Mouse (Mus musculus) thymus, adult 2 months (tissue): ENCODE data around the gene Trhde. TPM values are rescaled to one million over a fixed set of nuclear protein-coding genes. Genes with fewer than 3 reads are reported as not detected.

Experiments used
- DNase-seq: peaks from one replicate; pipeline ENCODE4 v3.0.0; 2021
- H3K27ac ChIP-seq: fragments of 200-500 bp; 2 replicates; pipeline ENCODE4 v1.5.1; 2012; ENCODE audit warnings: low read length, control low read depth; ENCODE audit not compliant: control insufficient read depth, insufficient read depth
- H3K27me3 ChIP-seq: fragments of 200-500 bp; 2 replicates; pipeline ENCODE4 v1.6.1; 2012; ENCODE audit warnings: mild to moderate bottlenecking, low read length, moderate library complexity, mixed read lengths; ENCODE audit not compliant: control insufficient read depth, insufficient read depth
- H3K36me3 ChIP-seq: fragments of 200-500 bp; 2 replicates; pipeline ENCODE4 v1.6.1; 2012; ENCODE audit warnings: mild to moderate bottlenecking, low read length, moderate library complexity; ENCODE audit not compliant: control insufficient read depth, insufficient read depth
- H3K4me1 ChIP-seq: fragments of 200-500 bp; replicated peaks from 2 replicates; pipeline ENCODE4 v1.6.1; 2012; ENCODE audit warnings: low read length; ENCODE audit not compliant: control insufficient read depth, insufficient read depth
- H3K4me3 ChIP-seq: fragments of 200-500 bp; 2 replicates; pipeline ENCODE4 v1.5.1; 2012; ENCODE audit warnings: mild to moderate bottlenecking, low read length, control low read depth, moderate library complexity; ENCODE audit not compliant: control insufficient read depth, insufficient read depth
- CTCF ChIP-seq: fragments of 200-500 bp; IDR thresholded peaks from 2 replicates; pipeline ENCODE4 v1.5.1; 2012; ENCODE audit warnings: mild to moderate bottlenecking, control low read depth, low read length, moderate library complexity, borderline replicate concordance; ENCODE audit not compliant: control insufficient read depth, poor library complexity, insufficient read depth; ENCODE audit errors: extremely low read depth
- POLR2A ChIP-seq: fragments of 200-500 bp; IDR thresholded peaks from 2 replicates; pipeline ENCODE4 v1.6.1; 2012; ENCODE audit warnings: mild to moderate bottlenecking, low read length, control low read depth, moderate library complexity; ENCODE audit not compliant: control insufficient read depth, poor library complexity, insufficient read depth; ENCODE audit errors: extremely low read depth
- WGBS: fragments of 180-500 bp; shearing (Covaris S2); methylation state at CpG from one replicate; pipeline ENCODE4 v1.1.7; 2018; 5-methylcytosine and 5-hydroxymethylcytosine counted together
- polyA plus RNA-seq: library from polyadenylated mRNA; depleted of rRNA; stranded (reverse); fragments of >200 nt; gene quantifications from 2 replicates; pipeline ENCODE4 v1.2.3, GENCODE M21; 2012

Trhde gene
- polyA plus RNA-seq, 1 experiment, result 0.09 TPM

DNA sequence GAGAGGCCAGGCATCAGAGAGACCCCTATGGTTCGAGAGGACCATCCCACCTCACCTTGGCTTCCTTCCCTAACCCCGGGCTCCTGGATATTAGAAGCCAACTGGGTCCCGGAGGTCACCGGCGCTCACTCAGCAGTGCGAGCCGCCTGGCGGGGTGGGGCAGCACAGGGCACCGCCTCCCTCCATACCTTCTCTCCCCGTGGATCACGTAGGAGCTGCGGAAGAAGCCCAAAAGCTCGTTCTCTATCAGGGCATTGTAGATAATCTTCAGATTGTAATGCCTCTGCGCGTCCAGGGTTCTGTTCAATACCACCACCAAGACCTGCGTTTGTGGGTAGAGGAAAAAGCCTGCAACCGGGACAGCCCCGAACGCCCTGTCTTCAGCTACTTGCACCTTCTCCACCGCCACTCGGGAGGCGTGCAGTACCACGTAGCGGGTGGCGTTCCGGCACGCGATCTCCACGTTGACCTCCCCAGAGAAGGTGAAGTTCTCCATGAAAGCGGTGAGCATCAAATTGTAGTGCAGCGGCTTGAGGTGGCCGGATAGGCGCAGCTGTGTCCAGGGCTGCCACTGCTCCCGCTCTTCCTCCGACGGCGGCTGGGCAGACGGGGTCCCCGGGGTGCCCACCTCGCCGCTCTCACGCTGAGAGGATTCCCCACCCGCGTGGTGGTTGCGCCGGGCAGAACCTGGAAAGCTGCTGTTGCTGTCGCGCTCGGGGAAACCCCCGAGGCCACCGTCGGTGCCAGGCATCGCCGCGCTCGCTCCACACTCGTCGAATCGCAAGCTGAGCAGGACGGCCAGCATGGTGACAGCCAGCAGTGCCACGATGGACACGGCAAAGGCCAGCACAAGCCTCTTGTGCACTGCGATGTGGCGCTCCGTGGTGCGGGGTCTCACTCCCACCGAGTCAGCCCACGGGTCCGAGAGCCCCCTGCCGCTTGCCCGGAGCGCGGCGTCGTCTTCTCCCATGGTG, 1.5 kb downstream of the Trhde start:
- Histone ChIP-seq H3K4me1 (no peaks in the 10 kb centered on the region), H3K27ac (no peak overlapping the region), H3K27me3 (no peaks in the 10 kb centered on the region), H3K4me3 (no peak overlapping the region), H3K36me3 (no peaks in the 10 kb centered on the region)
- no peak for DNase-seq
- TF ChIP-seq POLR2A, result no peak
- no peak for TF ChIP-seq CTCF
- 14% methylated on average over 75 of the region's 75 CpGs for WGBS

- DNase-seq, result no peak
- Histone ChIP-seq H3K27me3 (no peaks in the 10 kb centered on the region), H3K27ac (no peak overlapping the region), H3K4me1 (no peaks in the 10 kb centered on the region), H3K4me3 (no peak overlapping the region), H3K36me3 (no peaks in the 10 kb centered on the region)
- TF ChIP-seq POLR2A, result no peak
- TF ChIP-seq CTCF, result no peak
- 87% methylated on average over 4 of the region's 4 CpGs for WGBS
Observed at GRCm38 (mm10) chr10:114799481-114799880, 2.6 kb downstream of the Trhde start.

DNA sequence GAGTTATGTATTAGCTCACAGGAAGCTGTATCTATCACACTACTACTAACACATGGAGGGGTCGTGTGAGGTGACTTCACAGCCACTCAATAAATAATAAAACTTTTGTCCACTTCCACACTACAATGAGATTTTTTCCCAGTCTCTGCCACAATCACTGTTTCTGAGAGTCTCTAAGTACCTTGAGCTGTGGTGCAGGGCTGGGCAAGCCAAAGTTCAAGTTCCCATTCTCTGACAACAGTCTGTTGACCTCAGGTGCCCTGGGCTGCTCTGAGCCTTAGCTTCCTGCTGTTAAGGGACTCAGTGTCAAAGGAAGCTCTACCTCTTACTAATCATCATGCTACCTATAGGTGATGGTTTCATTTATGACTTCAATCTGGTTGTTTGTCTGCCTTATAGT, 3.3 kb downstream of the Trhde start:
- no peaks in the 10 kb centered on the region for H3K4me1 ChIP-seq
- no peak for TF ChIP-seq CTCF
- no peak for TF ChIP-seq POLR2A
- H3K27ac ChIP-seq, result no peak overlapping the region
- 34% methylated on average over 1 of the region's 1 CpGs for WGBS
- no peaks in the 10 kb centered on the region for H3K27me3 ChIP-seq
- H3K4me3 ChIP-seq, result no peak overlapping the region
- H3K36me3 ChIP-seq, result no peaks in the 10 kb centered on the region
- DNase-seq, result no peak

DNA sequence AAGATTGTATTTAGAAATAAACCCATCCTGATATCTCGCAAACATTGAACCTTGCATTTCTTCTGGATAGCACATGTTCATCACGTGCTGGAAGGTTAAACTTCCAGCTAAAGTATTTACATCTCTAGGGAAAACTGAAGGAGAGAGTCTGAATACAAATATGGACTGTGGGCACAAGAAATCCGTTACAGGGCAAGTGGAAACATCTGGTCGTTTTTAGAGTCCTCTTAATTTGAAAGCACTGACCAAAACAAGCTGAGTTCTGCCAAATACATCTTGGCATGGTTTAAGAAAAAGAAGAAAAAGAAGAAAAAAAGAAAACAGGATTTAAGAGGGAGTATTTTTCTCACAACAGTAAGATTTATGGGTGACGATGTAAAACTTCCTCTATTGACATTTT, 3.9 kb downstream of the Trhde start:
- no peaks in the 10 kb centered on the region for H3K4me1 ChIP-seq
- 63% methylated on average over 5 of the region's 5 CpGs for WGBS
- H3K27me3 ChIP-seq, result no peaks in the 10 kb centered on the region
- H3K4me3 ChIP-seq, result no peak overlapping the region
- H3K36me3 ChIP-seq, result no peaks in the 10 kb centered on the region
- no peak overlapping the region for H3K27ac ChIP-seq
- no peak for DNase-seq
- TF ChIP-seq POLR2A, result no peak
- no peak for TF ChIP-seq CTCF

- WGBS, result 82% methylated on average over 1 of the region's 1 CpGs
Observed at GRCm38 (mm10) chr10:114797664-114798063, 4.4 kb downstream of the Trhde start.

DNA sequence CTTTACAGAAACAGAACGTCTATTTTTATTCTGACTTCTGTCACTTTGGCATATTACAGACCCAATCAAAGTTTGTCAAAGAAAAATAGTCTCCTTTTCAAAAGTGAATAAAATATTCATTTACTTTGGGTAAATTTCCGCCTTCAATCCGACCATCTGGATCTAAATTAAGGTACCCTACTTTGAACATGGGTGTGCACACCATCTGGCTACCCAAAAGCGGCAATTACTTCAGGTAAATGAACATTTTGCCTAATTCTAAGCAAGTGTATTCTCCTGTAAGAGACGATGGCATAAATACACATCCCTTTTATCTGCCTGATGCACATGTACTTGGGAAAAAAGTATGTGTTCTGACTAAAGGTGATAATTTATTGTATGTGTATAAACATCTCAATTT, 5.2 kb downstream of the Trhde start:
- H3K36me3 ChIP-seq, result no peaks in the 10 kb centered on the region
- DNase-seq, result no peak
- TF ChIP-seq POLR2A (no peak), CTCF (no peak)
- WGBS, result 85% methylated on average over 5 of the region's 5 CpGs
- H3K4me1 ChIP-seq, result no peaks in the 10 kb centered on the region
- H3K27me3 ChIP-seq, result no peaks in the 10 kb centered on the region
- H3K4me3 ChIP-seq, result no peak overlapping the region
- no peak overlapping the region for H3K27ac ChIP-seq

More at GRCm38 (mm10) chr10:114797664-114798063, 4.4 kb downstream of the Trhde start:
- DNase-seq, result no peak
- Histone ChIP-seq H3K27me3 (no peaks in the 10 kb centered on the region), H3K4me1 (no peaks in the 10 kb centered on the region), H3K36me3 (no peaks in the 10 kb centered on the region), H3K27ac (no peak overlapping the region), H3K4me3 (no peak overlapping the region)
- no peak for TF ChIP-seq POLR2A
- no peak for TF ChIP-seq CTCF
